Mouse (Mus musculus): ENCODE results near the gene Stk32c. TPM values are rescaled to one million over a fixed set of nuclear protein-coding genes. Genes with fewer than 3 reads are reported as not detected.

Stk32c gene
- 0.09 TPM in 1 of 2 replicates, not detected in the other for polyA plus RNA-seq (2016; fragmentation: Nextera tagmentation; extraction: Ambion mirVana)

- Histone ChIP-seq H3K36me3 (no peaks in the 10 kb centered on the region), H3K27ac (peak within 1 kb of the TSS; percentile 97), H3K9me3 (replicated peaks) (no peaks in the 10 kb centered on the region), H3K4me3 (peak within 1 kb of the TSS; percentile 67), H3K4me1 (peaks cover 26% of the 10 kb centered on the region), H3K27me3 (ENCODE audit: low read depth, poor library complexity, severe bottlenecking) (no peaks in the 10 kb centered on the region)
- peak; percentile 99 for DNase-seq (ENCODE audit: low spot score)
- WGBS: 3% methylated on average over 53 of the region's 53 CpGs
Observed at GRCm38 (mm10) chr7:139212754-139213745, at the start of gene Stk32c, which contains the start of gene Lrrc27. Stk32c (minus strand) TSS chr7:139213307. Lrrc27 (plus strand) TSS chr7:139212988.

DNA sequence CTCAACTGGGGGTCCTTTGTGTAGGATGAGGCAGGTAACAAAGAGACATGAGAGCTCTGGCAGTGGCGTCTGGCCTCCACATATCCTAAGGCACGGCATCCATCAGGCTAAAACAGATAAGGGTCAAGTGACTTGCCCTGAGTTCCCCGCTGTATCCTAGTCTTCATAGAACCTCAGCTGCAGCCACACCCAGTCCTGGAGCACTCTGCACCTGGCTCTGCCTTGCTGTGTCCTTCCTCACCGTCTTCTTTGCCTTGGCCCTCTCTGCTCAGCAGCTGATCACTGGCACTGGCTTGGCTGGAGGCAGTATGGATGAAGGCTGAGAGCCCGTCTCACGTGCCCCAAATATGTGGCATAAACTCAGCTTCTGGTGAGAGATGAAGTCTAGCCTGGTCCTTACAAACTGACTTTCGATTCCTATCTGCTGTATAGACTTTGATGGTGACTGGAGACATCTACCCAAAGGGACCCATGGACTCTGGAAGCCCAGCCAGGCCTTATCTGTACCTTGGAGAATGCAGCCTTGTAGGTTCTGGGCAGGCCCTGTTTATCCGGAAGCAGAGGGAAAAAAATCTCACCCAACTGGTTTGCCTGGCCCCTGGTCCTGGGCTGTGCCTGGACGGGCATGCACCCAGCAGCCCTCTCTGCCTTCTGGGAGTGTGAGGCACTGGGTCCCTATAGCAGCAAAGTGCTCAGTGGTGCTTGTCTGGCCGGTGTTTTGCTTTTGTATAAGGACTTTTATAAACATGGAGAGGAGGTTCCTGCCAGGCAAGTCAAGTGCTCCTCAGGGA, 44.8 kb upstream of the Stk32c start:
- DNase-seq (ENCODE audit: low spot score): no peak
- Histone ChIP-seq H3K9me3 (replicated peaks) (no peaks in the 10 kb centered on the region), H3K27ac (no peak overlapping the region), H3K4me3 (no peak overlapping the region), H3K36me3 (peaks cover 13% of the 10 kb centered on the region; the same call in 1 of the 2 replicates), H3K27me3 (ENCODE audit: low read depth, poor library complexity, severe bottlenecking) (no peaks in the 10 kb centered on the region), H3K4me1 (peaks cover 12% of the 10 kb centered on the region; the same call in 1 of the 2 replicates)
- WGBS: 77% methylated on average over 10 of the region's 10 CpGs

- no peak for DNase-seq (ENCODE audit: low spot score)
- Histone ChIP-seq H3K27ac (no peak overlapping the region), H3K9me3 (replicated peaks) (no peaks in the 10 kb centered on the region), H3K36me3 (peaks cover 6% of the 10 kb centered on the region; the same call in 1 of the 2 replicates), H3K4me1 (peaks cover 30% of the 10 kb centered on the region), H3K4me3 (no peak overlapping the region), H3K27me3 (ENCODE audit: low read depth, poor library complexity, severe bottlenecking) (peaks cover 24% of the 10 kb centered on the region)
- 85% methylated on average over 5 of the region's 5 CpGs for WGBS
Observed at GRCm38 (mm10) chr7:139254626-139255025, 41.5 kb upstream of the Stk32c start.

DNA sequence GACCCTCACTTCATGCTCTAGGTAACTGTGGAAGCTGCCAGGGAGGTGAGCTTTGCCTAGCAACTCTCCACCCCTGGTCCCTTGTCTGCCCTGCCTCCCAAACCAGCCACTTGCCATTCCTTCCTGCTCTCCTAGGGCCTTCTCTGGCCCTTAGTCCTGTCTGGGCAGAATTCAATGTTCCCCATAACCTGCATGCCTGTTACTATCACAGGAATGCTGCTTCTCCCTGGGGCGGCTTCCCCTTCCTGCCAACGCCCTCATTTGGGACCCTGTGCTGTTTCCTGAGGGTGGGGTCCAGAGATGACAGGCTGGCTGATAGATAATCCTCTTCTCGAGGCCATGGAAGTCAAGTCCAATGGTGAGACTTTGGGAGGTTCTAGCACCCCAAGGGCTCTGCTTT, 40.4 kb upstream of the Stk32c start:
- no peak overlapping the region for H3K4me3 ChIP-seq
- no peak for DNase-seq (ENCODE audit: low spot score)
- H3K27me3 ChIP-seq (ENCODE audit: low read depth, poor library complexity, severe bottlenecking): peaks cover 35% of the 10 kb centered on the region
- no peaks in the 10 kb centered on the region for H3K9me3 ChIP-seq (replicated peaks)
- peaks cover 41% of the 10 kb centered on the region for H3K4me1 ChIP-seq
- 0 out of 2 replicates have a peak overlapping the region, but pooled peaks have one; percentile 39 for H3K27ac ChIP-seq
- peaks cover 6% of the 10 kb centered on the region; the same call in 1 of the 2 replicates for H3K36me3 ChIP-seq
- 71% methylated on average over 3 of the region's 3 CpGs for WGBS

GRCm38 (mm10) chr7:139252986-139253385, 39.9 kb upstream of the Stk32c start:
- no peaks in the 10 kb centered on the region for H3K9me3 ChIP-seq (replicated peaks)
- H3K36me3 ChIP-seq: peaks cover 6% of the 10 kb centered on the region; the same call in 1 of the 2 replicates
- H3K27me3 ChIP-seq (ENCODE audit: low read depth, poor library complexity, severe bottlenecking): peaks cover 35% of the 10 kb centered on the region
- H3K4me1 ChIP-seq: peaks cover 46% of the 10 kb centered on the region
- H3K27ac ChIP-seq: 0 out of 2 replicates have a peak overlapping the region, but pooled peaks have one; percentile 39
- WGBS: 75% methylated on average over 9 of the region's 9 CpGs
- DNase-seq (ENCODE audit: low spot score): no peak
- H3K4me3 ChIP-seq: no peak overlapping the region

- Histone ChIP-seq H3K9me3 (replicated peaks) (no peaks in the 10 kb centered on the region), H3K4me1 (peaks cover 50% of the 10 kb centered on the region), H3K36me3 (peaks cover 4% of the 10 kb centered on the region; the same call in 1 of the 2 replicates), H3K27me3 (ENCODE audit: low read depth, poor library complexity, severe bottlenecking) (peaks cover 37% of the 10 kb centered on the region), H3K4me3 (no peak overlapping the region), H3K27ac (no peak overlapping the region)
- 90% methylated on average over 7 of the region's 7 CpGs for WGBS
- DNase-seq (ENCODE audit: low spot score): no peak
Observed at GRCm38 (mm10) chr7:139252566-139252965, 39.5 kb upstream of the Stk32c start.

- H3K9me3 ChIP-seq (replicated peaks): no peaks in the 10 kb centered on the region
- H3K27me3 ChIP-seq (ENCODE audit: low read depth, poor library complexity, severe bottlenecking): peaks cover 44% of the 10 kb centered on the region
- no peak for DNase-seq (ENCODE audit: low spot score)
- peaks cover 4% of the 10 kb centered on the region; the same call in 1 of the 2 replicates for H3K36me3 ChIP-seq
- H3K4me1 ChIP-seq: peaks cover 54% of the 10 kb centered on the region
- WGBS: 79% methylated on average over 5 of the region's 5 CpGs
- H3K27ac ChIP-seq: no peak overlapping the region
- no peak overlapping the region for H3K4me3 ChIP-seq
Observed at GRCm38 (mm10) chr7:139251881-139252301, 38.8 kb upstream of the Stk32c start.

- Histone ChIP-seq H3K36me3 (no peaks in the 10 kb centered on the region), H3K4me1 (peaks cover 59% of the 10 kb centered on the region), H3K27ac (no peak overlapping the region), H3K9me3 (replicated peaks) (no peaks in the 10 kb centered on the region), H3K27me3 (ENCODE audit: low read depth, poor library complexity, severe bottlenecking) (peaks cover 62% of the 10 kb centered on the region), H3K4me3 (peak overlapping the region; percentile 82)
- 42% methylated on average over 7 of the region's 7 CpGs for WGBS
- no peak for DNase-seq (ENCODE audit: low spot score)
Observed at GRCm38 (mm10) chr7:139249406-139250210, 36.5 kb upstream of the Stk32c start.

DNA sequence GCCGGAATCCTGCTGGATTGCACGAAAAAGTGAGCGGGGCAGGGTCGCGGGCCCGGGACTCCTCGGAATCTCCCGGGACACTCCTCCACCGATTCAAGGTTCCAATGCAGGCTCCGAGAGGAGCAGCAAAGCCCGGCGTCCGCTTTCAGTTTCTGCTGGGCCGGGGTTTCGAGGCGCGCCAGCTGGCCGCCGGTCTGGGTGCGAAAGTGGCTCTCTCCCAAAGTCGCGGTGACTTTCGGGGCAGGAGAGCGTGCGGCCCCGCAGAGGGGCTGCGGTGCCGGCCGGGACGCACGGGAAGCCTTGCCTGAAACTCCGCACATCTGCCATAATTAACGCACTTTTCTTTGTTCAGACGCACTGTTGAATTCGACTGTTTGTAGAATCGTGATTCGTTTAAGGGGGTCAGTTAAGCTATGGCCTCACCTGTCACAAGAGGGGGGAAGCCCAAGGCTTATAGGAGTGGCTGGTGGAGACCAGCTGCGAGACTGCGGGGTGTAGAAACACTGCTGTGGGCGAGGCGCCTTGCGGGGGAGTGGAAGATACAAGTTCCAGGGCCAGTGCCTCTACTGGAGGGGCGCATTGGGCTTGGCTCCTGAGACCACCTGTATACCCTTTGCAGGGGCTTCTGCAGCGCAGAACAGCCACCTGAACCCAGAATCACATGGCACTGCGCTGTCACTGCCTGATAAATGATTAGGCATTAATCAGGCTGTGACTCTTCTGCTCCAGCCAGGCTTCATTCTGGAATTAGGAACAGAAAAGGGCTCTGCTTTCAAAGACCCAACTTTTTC, 35.7 kb upstream of the Stk32c start:
- 1% methylated on average over 45 of the region's 45 CpGs for WGBS
- peak overlapping the region; percentile 82 for H3K4me3 ChIP-seq
- peak; percentile 54 for DNase-seq (ENCODE audit: low spot score)
- H3K36me3 ChIP-seq: no peaks in the 10 kb centered on the region
- peak overlapping the region; percentile 91 for H3K27ac ChIP-seq
- H3K4me1 ChIP-seq: peaks cover 58% of the 10 kb centered on the region
- H3K9me3 ChIP-seq (replicated peaks): no peaks in the 10 kb centered on the region
- peaks cover 62% of the 10 kb centered on the region for H3K27me3 ChIP-seq (ENCODE audit: low read depth, poor library complexity, severe bottlenecking)

DNA sequence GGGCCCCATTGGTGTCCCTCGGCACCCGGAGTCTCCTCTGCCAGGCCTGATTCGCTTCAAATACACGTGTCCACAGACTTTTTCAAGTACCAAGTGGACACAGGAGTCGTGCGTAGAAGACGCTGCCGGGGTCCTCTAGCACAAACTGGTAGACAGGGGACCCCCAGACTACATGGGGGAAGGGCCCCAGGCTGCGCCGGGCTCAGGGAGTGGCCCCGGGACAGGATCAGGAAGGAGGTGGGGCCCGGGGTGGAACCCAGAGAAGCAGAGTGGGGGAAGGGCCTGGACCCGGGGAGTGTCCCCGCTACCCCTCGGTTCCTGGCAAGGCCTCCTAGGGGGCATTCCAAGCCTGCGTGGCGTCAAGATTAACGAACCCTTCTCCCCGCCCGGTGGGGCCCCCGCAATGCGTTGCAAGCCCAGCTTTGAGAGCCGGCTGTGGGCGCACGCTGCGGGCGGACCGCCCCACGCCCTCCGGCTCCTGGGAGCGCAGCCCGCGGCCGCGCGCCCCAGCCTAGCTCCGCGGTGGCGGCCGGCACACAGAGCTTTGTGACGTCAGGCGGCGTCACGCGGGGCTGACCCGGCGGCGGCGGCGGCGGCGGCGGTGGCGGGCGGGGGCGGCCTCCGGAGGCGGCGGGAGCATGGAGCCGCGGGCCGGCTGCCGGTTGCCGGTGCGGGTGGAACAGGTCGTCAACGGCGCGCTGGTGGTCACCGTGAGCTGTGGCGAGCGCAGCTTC, 34.9 kb upstream of the Stk32c start, which contains the start of gene Pwwp2b:
Gene Pwwp2b (plus strand): TSS at position 602 of the 734 bp plus-strand sequence.
- DNase-seq (ENCODE audit: low spot score): peak; percentile 83
- peaks cover 51% of the 10 kb centered on the region for H3K4me1 ChIP-seq
- peaks cover 62% of the 10 kb centered on the region for H3K27me3 ChIP-seq (ENCODE audit: low read depth, poor library complexity, severe bottlenecking)

More for the DNA sequence above, 34.9 kb upstream of the Stk32c start, which contains the start of gene Pwwp2b:
- peak within 1 kb of the TSS; percentile 91 for H3K27ac ChIP-seq
- no peaks in the 10 kb centered on the region for H3K9me3 ChIP-seq (replicated peaks)
- no peaks in the 10 kb centered on the region for H3K36me3 ChIP-seq
- peak within 1 kb of the TSS; percentile 82 for H3K4me3 ChIP-seq
- WGBS: under 1% methylated on average over 71 of the region's 72 CpGs

Data from limb, embryonic 10.5 days (tissue).